Mouse (Mus musculus): ENCODE measurements at regions not wholly inside any gene's neighbourhood (a gene's known extent, or its start where the extent isn't known, plus 50 kb on each side); places are given as distances from the start of the nearest gene placed in this dataset.

- Histone ChIP-seq H3K9me3 (no peaks in the 10 kb centered on the region), H3K4me1 (no peaks in the 10 kb centered on the region), H3K27me3 (no peaks in the 10 kb centered on the region), H3K9ac (no peak overlapping the region), H3K4me3 (no peak overlapping the region), H3K36me3 (no peaks in the 10 kb centered on the region), H3K27ac (no peak overlapping the region), H3K4me2 (replicated peaks) (no peak overlapping the region)
- no peak for ATAC-seq (ENCODE audit: low FRiP score, low read depth)
These were observed 102.4 kb downstream of the Tmem182 start for GRCm38 (mm10) chr1:40907813-40908212.

- no peaks in the 10 kb centered on the region for H3K36me3 ChIP-seq
- no peaks in the 10 kb centered on the region for H3K9me3 ChIP-seq
- H3K27ac ChIP-seq, result no peak overlapping the region
- no peak overlapping the region for H3K9ac ChIP-seq
- no peak for ATAC-seq (ENCODE audit: low FRiP score, low read depth)
- WGBS, result 69% methylated on average over 3 of the region's 3 CpGs
- H3K27me3 ChIP-seq, result no peaks in the 10 kb centered on the region
- H3K4me3 ChIP-seq, result no peak overlapping the region
- no peaks in the 10 kb centered on the region for H3K4me1 ChIP-seq
- no peak overlapping the region for H3K4me2 ChIP-seq (replicated peaks)
These were observed 108.2 kb downstream of the Tmem182 start for GRCm38 (mm10) chr1:40913591-40913990.

GRCm38 (mm10) chr1:40924271-40924670 is 118.9 kb downstream of the Tmem182 start:
- 0 out of 2 replicates have a peak overlapping the region, but pooled peaks have one; percentile 6 for H3K27ac ChIP-seq
- H3K27me3 ChIP-seq, result no peaks in the 10 kb centered on the region
- H3K9me3 ChIP-seq, result no peaks in the 10 kb centered on the region
- H3K9ac ChIP-seq, result no peak overlapping the region
- 71% methylated on average over 3 of the region's 3 CpGs for WGBS
- peaks cover 11% of the 10 kb centered on the region for H3K4me1 ChIP-seq
- H3K4me3 ChIP-seq, result no peak overlapping the region
- no peak for ATAC-seq (ENCODE audit: low FRiP score, low read depth)
- 0 out of 2 replicates have a peak overlapping the region, but pooled peaks have one; percentile 21 for H3K4me2 ChIP-seq (replicated peaks)
- no peaks in the 10 kb centered on the region for H3K36me3 ChIP-seq

- WGBS, result 27% methylated on average over 7 of the region's 7 CpGs
- Histone ChIP-seq H3K4me1 (peaks cover 11% of the 10 kb centered on the region), H3K27me3 (no peaks in the 10 kb centered on the region), H3K27ac (0 out of 2 replicates have a peak overlapping the region, but pooled peaks have one; percentile 22), H3K36me3 (no peaks in the 10 kb centered on the region), H3K4me2 (replicated peaks) (peak overlapping the region; percentile 21; the same call in 1 of the 2 replicates), H3K9me3 (no peaks in the 10 kb centered on the region), H3K4me3 (no peak overlapping the region), H3K9ac (no peak overlapping the region)
- no peak; the same call in 1 of the 2 replicates for ATAC-seq (ENCODE audit: low FRiP score, low read depth)
These were observed 119.4 kb downstream of the Tmem182 start for GRCm38 (mm10) chr1:40924780-40925179.

GRCm38 (mm10) chr1:40931374-40931773 is 126.0 kb downstream of the Tmem182 start:
- no peak overlapping the region for H3K9ac ChIP-seq
- ATAC-seq (ENCODE audit: low FRiP score, low read depth), result peak; percentile 59
- no peaks in the 10 kb centered on the region for H3K36me3 ChIP-seq
- H3K4me2 ChIP-seq (replicated peaks), result no peak overlapping the region
- WGBS, result 59% methylated on average over 5 of the region's 5 CpGs
- no peak overlapping the region for H3K27ac ChIP-seq
- H3K9me3 ChIP-seq, result no peaks in the 10 kb centered on the region
- H3K4me1 ChIP-seq, result no peaks in the 10 kb centered on the region
- H3K4me3 ChIP-seq, result no peak overlapping the region
- no peaks in the 10 kb centered on the region for H3K27me3 ChIP-seq

- no peaks in the 10 kb centered on the region for H3K27me3 ChIP-seq
- 70% methylated on average over 3 of the region's 3 CpGs for WGBS
These were observed 131.3 kb downstream of the Tmem182 start for GRCm38 (mm10) chr1:40936729-40937128.

GRCm38 (mm10) chr1:40942751-40943150 is 137.3 kb downstream of the Tmem182 start:
- ATAC-seq (ENCODE audit: low FRiP score, low read depth), result no peak
- no peak overlapping the region for H3K9ac ChIP-seq
- no peak overlapping the region for H3K4me3 ChIP-seq
- no peaks in the 10 kb centered on the region for H3K27me3 ChIP-seq
- H3K27ac ChIP-seq, result no peak overlapping the region
- no peaks in the 10 kb centered on the region for H3K4me1 ChIP-seq
- WGBS, result 92% methylated on average over 14 of the region's 14 CpGs
- no peaks in the 10 kb centered on the region for H3K9me3 ChIP-seq
- H3K4me2 ChIP-seq (replicated peaks), result no peak overlapping the region
- H3K36me3 ChIP-seq, result no peaks in the 10 kb centered on the region

More at GRCm38 (mm10) chr1:40936729-40937128, 131.3 kb downstream of the Tmem182 start:
- H3K9ac ChIP-seq, result no peak overlapping the region
- no peak overlapping the region for H3K4me2 ChIP-seq (replicated peaks)
- H3K4me1 ChIP-seq, result no peaks in the 10 kb centered on the region
- H3K9me3 ChIP-seq, result no peaks in the 10 kb centered on the region
- H3K27ac ChIP-seq, result no peak overlapping the region
- H3K36me3 ChIP-seq, result no peaks in the 10 kb centered on the region
- no peak overlapping the region for H3K4me3 ChIP-seq
- ATAC-seq (ENCODE audit: low FRiP score, low read depth), result no peak

GRCm38 (mm10) chr1:40943165-40943564 is 137.8 kb downstream of the Tmem182 start:
- Histone ChIP-seq H3K27me3 (no peaks in the 10 kb centered on the region), H3K4me2 (replicated peaks) (no peak overlapping the region), H3K36me3 (no peaks in the 10 kb centered on the region), H3K9ac (no peak overlapping the region), H3K27ac (no peak overlapping the region), H3K4me3 (no peak overlapping the region), H3K4me1 (no peaks in the 10 kb centered on the region), H3K9me3 (no peaks in the 10 kb centered on the region)
- no peak for ATAC-seq (ENCODE audit: low FRiP score, low read depth)
- WGBS, result 47% methylated on average over 7 of the region's 7 CpGs

- no peak for ATAC-seq (ENCODE audit: low FRiP score, low read depth)
- Histone ChIP-seq H3K9me3 (no peaks in the 10 kb centered on the region), H3K9ac (no peak overlapping the region), H3K36me3 (no peaks in the 10 kb centered on the region), H3K4me2 (replicated peaks) (no peak overlapping the region), H3K27me3 (no peaks in the 10 kb centered on the region), H3K4me3 (no peak overlapping the region), H3K4me1 (no peaks in the 10 kb centered on the region), H3K27ac (no peak overlapping the region)
- WGBS, result 87% methylated on average over 5 of the region's 5 CpGs
These were observed 145.2 kb downstream of the Tmem182 start for GRCm38 (mm10) chr1:40950641-40951040.

GRCm38 (mm10) chr1:40954720-40955163 is 149.3 kb downstream of the Tmem182 start:
- no peaks in the 10 kb centered on the region for H3K9me3 ChIP-seq
- H3K36me3 ChIP-seq, result no peaks in the 10 kb centered on the region
- no peak overlapping the region for H3K4me2 ChIP-seq (replicated peaks)
- H3K4me3 ChIP-seq, result no peak overlapping the region
- 89% methylated on average over 14 of the region's 14 CpGs for WGBS
- no peaks in the 10 kb centered on the region for H3K4me1 ChIP-seq
- H3K27ac ChIP-seq, result no peak overlapping the region
- H3K9ac ChIP-seq, result no peak overlapping the region
- no peak for ATAC-seq (ENCODE audit: low FRiP score, low read depth)
- H3K27me3 ChIP-seq, result no peaks in the 10 kb centered on the region

GRCm38 (mm10) chr1:40967768-40968504 is 162.5 kb downstream of the Tmem182 start:
- no peak overlapping the region for H3K4me3 ChIP-seq
- no peaks in the 10 kb centered on the region for H3K4me1 ChIP-seq
- H3K9me3 ChIP-seq, result no peaks in the 10 kb centered on the region
- WGBS, result 61% methylated on average over 17 of the region's 17 CpGs
- H3K27ac ChIP-seq, result no peak overlapping the region
- no peak for ATAC-seq (ENCODE audit: low FRiP score, low read depth)
- H3K9ac ChIP-seq, result no peak overlapping the region
- no peaks in the 10 kb centered on the region for H3K27me3 ChIP-seq
- 0 out of 2 replicates have a peak overlapping the region, but pooled peaks have one; percentile 15 for H3K4me2 ChIP-seq (replicated peaks)
- no peaks in the 10 kb centered on the region for H3K36me3 ChIP-seq

GRCm38 (mm10) chr1:40983762-40984161 is 178.4 kb downstream of the Tmem182 start:
- H3K36me3 ChIP-seq, result no peaks in the 10 kb centered on the region
- no peak overlapping the region for H3K9ac ChIP-seq
- no peaks in the 10 kb centered on the region for H3K4me1 ChIP-seq
- no peak overlapping the region for H3K4me2 ChIP-seq (replicated peaks)
- H3K27me3 ChIP-seq, result no peaks in the 10 kb centered on the region
- no peaks in the 10 kb centered on the region for H3K9me3 ChIP-seq
- 66% methylated on average over 2 of the region's 2 CpGs for WGBS
- H3K4me3 ChIP-seq, result no peak overlapping the region
- no peak overlapping the region for H3K27ac ChIP-seq
- no peak for ATAC-seq (ENCODE audit: low FRiP score, low read depth)

- H3K27ac ChIP-seq, result no peak overlapping the region
- WGBS, result 76% methylated on average over 4 of the region's 4 CpGs
- H3K9me3 ChIP-seq, result no peaks in the 10 kb centered on the region
- H3K36me3 ChIP-seq, result no peaks in the 10 kb centered on the region
- no peaks in the 10 kb centered on the region for H3K27me3 ChIP-seq
- no peaks in the 10 kb centered on the region for H3K4me1 ChIP-seq
- no peak overlapping the region for H3K4me2 ChIP-seq (replicated peaks)
- ATAC-seq (ENCODE audit: low FRiP score, low read depth), result no peak
- no peak overlapping the region for H3K4me3 ChIP-seq
- no peak overlapping the region for H3K9ac ChIP-seq
These were observed 187.9 kb downstream of the Tmem182 start for GRCm38 (mm10) chr1:40993327-40993726.

Measured in limb, embryonic 13.5 days (tissue).